Mouse (Mus musculus): ENCODE measurements at regions not wholly inside any gene's neighbourhood (a gene's known extent, or its start where the extent isn't known, plus 50 kb on each side); places are given as distances from the start of the nearest gene placed in this dataset.

DNA sequence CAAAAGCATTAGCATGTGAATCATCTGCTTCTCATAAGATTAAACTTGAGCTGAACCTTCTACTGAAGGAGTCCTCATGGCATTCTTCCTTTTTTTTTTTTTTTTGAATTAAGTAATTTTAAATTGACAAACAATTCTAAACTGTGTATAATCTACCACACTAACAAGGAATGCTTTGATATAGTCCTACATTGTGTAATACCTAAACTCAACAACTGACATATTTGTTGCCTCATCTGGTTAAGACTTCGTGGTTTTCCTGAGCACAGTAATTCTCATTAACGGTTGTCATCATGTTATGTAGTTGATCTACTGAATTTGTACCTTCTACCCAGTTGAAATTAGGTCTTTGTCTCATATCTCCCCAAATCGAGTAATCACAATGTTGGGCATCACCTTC, 83.9 kb upstream of the Hcrtr2 start:
- no peak for DNase-seq (ENCODE audit: low read depth, low spot score)

DNA sequence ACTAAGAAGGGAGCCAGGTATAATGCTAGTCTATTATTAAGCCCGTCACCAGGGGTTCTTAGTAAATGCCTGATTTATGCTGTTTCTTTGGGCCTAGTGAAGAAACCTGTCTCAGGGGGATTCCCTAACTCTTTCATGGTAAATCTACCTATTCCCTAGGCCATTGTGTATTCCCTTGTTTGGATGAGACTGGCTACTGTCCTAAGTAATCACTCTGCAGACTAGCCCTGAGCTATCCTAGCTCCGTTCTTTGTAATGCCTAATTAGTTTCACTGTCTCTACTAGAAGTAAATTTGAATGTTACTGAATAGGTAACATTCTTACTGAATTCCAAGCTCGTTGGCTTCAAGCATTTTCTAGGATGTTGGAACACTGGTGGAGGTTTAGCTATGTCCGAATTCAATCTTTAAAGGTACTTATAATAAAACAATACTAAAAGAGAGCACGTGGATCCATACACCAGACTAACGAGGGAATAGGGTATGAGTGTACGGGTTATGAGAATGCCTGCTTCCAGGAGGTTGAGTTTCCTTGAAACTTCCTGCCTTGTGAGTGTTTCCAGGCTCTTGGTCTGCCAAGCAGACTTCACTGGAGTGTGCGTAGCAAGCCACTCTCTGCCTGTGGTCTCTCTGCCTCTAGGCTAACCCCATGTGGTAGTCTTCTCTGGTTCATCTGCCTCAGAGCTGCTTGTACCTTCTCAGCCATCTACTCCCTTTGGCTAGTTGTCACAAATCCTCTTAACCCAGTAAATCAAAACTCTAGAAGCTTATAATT, 78.4 kb upstream of the Hcrtr2 start:
- peak; percentile 84 for DNase-seq (ENCODE audit: low read depth, low spot score)

DNA sequence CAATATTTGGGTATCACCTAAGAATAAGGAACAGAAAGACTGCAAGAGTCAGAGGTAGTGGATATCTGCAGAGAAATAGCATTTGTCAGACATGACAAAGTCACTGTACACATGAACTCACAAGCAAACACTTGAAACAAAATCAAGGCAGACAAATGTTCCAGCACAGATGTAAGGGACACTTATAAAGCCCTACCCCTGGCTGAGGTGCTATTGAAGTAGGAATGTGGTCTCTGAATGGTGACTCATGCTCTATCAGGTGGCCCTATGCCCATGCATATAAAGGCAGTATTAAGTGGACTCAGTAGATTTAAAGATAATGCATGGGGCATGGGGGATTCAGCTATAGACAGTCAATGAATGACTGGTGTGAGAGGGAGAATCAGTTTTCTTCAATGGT, 77.2 kb upstream of the Hcrtr2 start:
- DNase-seq (ENCODE audit: low read depth, low spot score): no peak

DNA sequence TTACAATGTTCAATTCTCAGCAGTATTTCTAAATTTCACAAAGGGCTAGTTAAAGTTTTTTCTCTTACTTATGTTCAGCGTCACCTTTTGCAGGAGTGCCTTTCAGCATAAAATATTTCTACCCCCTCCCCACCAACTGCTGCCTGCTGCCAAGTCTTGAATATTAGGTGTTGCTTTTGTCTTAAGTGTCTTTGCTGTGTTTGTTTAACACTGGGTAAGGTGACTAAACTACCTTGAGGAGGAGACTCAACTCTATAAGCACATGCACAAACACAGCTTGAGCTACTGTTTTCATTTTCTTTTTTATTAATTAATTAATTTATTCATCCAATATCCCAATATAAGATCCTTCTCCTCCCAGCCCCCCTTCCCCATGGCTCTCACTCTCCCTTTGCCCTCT, 70.1 kb upstream of the Hcrtr2 start:
- DNase-seq (ENCODE audit: low read depth, low spot score): no peak

DNA sequence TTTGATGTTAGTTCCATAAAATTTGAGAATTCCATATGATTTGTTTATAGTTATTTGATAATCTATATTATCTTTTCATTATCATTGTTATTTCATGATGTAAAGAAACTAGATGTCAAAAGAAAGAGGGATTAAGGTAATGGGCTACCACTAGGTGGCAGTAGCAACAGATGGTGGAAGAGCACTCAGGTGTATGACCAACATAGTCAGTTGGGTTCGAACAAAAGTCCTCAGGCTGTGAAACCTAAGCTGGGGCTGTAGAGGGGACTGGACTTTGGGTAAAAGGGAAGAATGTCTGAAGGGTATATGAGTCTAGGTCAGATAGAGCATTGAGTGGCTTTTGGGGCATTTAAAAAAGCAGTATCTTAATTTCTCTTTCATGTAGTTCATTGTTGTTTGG, 67.2 kb upstream of the Hcrtr2 start:
- DNase-seq (ENCODE audit: low read depth, low spot score): peak; percentile 72
